Mouse (Mus musculus) urinary bladder, adult 2 months (tissue): ENCODE results near the gene A430089I19Rik. TPM values are rescaled to one million over a fixed set of nuclear protein-coding genes. Genes with fewer than 3 reads are reported as not detected.
"Not testable (repeated sequence)": the region's sequence is repeated elsewhere in the genome, so short reads cannot be mapped to it uniquely, and the experiment has no call there.

Experiments used
- DNase-seq: peaks from one replicate; pipeline ENCODE4 v3.0.0; 2022; ENCODE audit warnings: low spot score
- polyA plus RNA-seq: library from polyadenylated mRNA; depleted of rRNA; stranded (reverse); fragments of >200 nt; gene quantifications from 2 replicates; pipeline ENCODE4 v1.2.3, GENCODE M21; 2012; rRNA removed

A430089I19Rik gene
- not detected in 2 replicates for polyA plus RNA-seq

DNA sequence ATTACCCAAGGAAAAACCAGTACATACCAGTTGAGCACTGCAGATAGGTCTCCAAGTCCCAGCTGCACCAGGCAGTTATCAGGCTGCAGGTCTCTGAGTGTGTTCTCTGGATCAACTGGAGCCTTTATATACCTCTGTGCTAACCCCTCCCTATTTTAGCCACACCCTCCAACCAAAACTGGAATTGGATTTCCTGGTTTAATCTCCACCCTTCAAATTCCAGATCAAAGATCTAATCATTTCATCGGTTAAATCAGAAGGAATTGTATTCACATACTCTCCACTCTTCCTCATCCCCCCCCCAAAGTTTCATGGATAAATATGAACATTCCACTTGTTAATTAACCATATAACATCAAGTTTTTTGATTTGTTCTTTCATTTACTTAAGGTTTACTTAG, at the start of gene A430089I19Rik:
Gene A430089I19Rik (minus strand): TSS at position 101 of the 400 bp plus-strand sequence.
- not testable (repeated sequence) for DNase-seq

DNA sequence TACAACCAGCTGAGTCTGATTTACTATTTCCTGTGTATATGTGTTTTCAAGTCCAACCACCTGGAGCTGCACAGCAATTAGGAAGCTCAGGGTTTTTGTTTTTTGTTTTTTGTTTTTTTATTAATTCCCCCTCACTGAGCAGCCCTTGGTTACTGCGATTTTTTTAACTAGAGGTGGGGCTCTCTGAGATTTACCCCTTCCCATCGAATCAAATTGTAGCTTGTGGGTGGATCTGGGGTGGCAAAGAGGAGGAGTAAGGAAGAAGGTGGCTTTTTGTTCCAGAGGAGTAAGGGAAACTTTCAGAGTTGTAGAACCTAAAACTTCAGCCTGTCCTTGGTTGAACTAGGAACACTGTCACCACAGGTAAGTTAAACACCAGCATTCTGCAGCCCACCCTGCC, 32.9 kb upstream of the A430089I19Rik start, which contains the start of gene AA792892:
Gene AA792892 (plus strand): TSS at position 301 of the 400 bp plus-strand sequence.
- not testable (repeated sequence) for DNase-seq

DNA sequence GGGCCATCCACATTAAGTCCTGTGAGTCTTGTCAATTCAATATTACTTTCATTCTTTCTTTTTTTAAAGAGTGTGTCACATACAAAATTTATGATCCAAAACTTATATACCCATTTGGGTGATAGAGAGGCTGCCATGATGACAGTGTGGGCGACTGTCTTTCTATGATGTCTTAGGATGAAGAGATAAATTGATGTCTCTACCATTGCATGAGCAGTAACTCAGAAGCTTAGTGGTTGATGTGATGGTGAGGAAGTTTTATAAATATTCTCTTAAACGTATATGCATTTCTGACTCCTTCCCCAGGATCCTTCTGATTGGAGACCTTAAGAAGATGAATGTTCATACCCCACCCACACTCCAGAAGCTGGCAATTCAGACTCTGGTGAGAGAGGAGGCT, 7.5 kb upstream of the A430089I19Rik start, which contains the start of gene Gm6502:
Gene Gm6502 (plus strand): TSS at position 301 of the 400 bp plus-strand sequence.
- not testable (repeated sequence) for DNase-seq

Other genes starting within 250 kb of the A430089I19Rik start
- gene BC061212, start 236.3 kb downstream of the A430089I19Rik start, polyA plus RNA-seq: not detected in 2 replicates
- not detected in 2 replicates for gene Gm6351, start 230.4 kb downstream of the A430089I19Rik start, polyA plus RNA-seq
- not detected in 2 replicates for gene Gm3106, start 88.8 kb downstream of the A430089I19Rik start, polyA plus RNA-seq
- gene Gm6502, start 7.6 kb upstream of the A430089I19Rik start, polyA plus RNA-seq: not detected in 2 replicates
- gene AA792892, start 33.0 kb upstream of the A430089I19Rik start, polyA plus RNA-seq: not detected in 2 replicates
- not detected in 2 replicates for gene Gm7682, start 139.0 kb upstream of the A430089I19Rik start, polyA plus RNA-seq
- not detected in 2 replicates for gene Gm3139, start 219.5 kb upstream of the A430089I19Rik start, polyA plus RNA-seq